In the genomic region with DNA sequence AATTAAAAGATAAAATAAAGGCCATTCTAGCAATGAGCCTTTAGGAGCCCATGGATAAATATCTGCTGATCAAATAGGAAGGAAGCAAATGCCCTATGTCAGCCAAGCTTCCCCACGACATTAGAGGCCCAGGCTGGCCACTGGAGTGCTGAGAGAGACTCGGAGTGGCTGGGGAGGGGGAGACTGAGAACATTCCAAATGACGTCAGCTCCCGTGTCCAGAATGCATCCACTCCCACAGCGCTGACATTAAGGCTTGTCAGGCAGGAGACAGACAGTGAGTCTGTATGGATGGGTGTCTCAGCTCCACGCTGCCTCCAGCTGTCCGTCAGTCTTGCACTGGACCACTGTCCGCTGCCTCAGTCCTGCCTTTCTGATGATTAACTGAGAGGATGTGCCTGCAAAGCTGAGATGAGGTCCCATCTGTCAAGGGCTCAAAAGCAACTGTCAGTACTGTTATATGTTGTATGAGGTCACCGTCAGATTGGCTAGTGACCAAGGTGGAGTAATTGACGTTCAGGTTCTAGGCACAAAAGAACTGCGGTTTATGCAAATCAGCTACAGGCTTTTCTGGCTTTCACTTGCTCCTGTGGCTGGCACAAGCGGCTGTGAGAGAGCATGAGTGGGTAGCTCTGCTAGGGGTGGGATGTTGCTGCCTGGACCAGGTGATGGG, we compare ENCODE assay signal across 17 mouse cellular contexts. TPM values are rescaled to one million over a fixed set of nuclear protein-coding genes. Genes with fewer than 3 reads are reported as not detected.
DNase-seq lines count a peak whose midpoint lies in the region; ATAC-seq and TF ChIP-seq lines count a peak whose summit lies in the region.
"Had no signal": no experiment of that assay in that cellular context is flagged by ENCODE, and none has a peak within 500 bp of the region (broad histone marks: within the 10 kb centered on the region; RNA-seq: fewer than 3 reads in every experiment).

No protein-coding gene starts in this region.

- H3K4me2 ChIP-seq in midbrain, embryonic 13.5 days (replicated peaks) = no peak overlapping the region
- no peak overlapping the region for H3K4me2 ChIP-seq in forebrain, postnatal 0 days (ENCODE audit: low read depth)
- H3K4me2 ChIP-seq: heart, embryonic 15.5 days; limb, embryonic 13.5 days; lung, embryonic 15.5 days had no signal

- TF ChIP-seq POLR2A in kidney, adult 2 months (IDR thresholded peaks at IDR 0.05; ENCODE audit: low read depth, low read length) = no peak

- no peak overlapping the region for H3K4me3 ChIP-seq in midbrain, embryonic 13.5 days (replicated peaks)
- H3K4me3 ChIP-seq in midbrain, embryonic 10.5 days = no peak overlapping the region
- no peak overlapping the region for H3K4me3 ChIP-seq in forebrain, postnatal 0 days (ENCODE audit: low read depth, low read length)
- H3K4me3 ChIP-seq in kidney, adult 2 months (ENCODE audit: insufficient read depth, low read depth, low read length) = no peak overlapping the region
- H3K4me3 ChIP-seq: heart, embryonic 15.5 days; limb, embryonic 13.5 days; lung, embryonic 15.5 days had no signal

- H3K9ac ChIP-seq in midbrain, embryonic 13.5 days (replicated peaks) = no peak overlapping the region
- no peak overlapping the region for H3K9ac ChIP-seq in forebrain, postnatal 0 days
- H3K9ac ChIP-seq: heart, embryonic 15.5 days; limb, embryonic 13.5 days; lung, embryonic 15.5 days had no signal

- no peak for TF ChIP-seq CTCF in forebrain, postnatal 0 days (IDR thresholded peaks at IDR 0.05; ENCODE audit: low read depth)
- TF ChIP-seq CTCF in kidney, adult 2 months (conservative IDR thresholded peaks at IDR 0.05; ENCODE audit: insufficient read depth, insufficient read length, low read depth, low read length) = no peak

- peak; percentile 56 to 64 for DNase-seq in cerebellum, postnatal 10 days
- DNase-seq in cerebellum, postnatal 36 days = no peak
- no peak for DNase-seq in midbrain, embryonic 10.5 days (ENCODE audit: low spot score)
- peak; percentile 28 for DNase-seq in forebrain, postnatal 0 days
- DNase-seq in splenic B cell, adult 2 months (ENCODE audit: low read depth, low spot score) = peak; percentile 66
- DNase-seq in kidney, adult 2 months = no peak
- no peak for DNase-seq in left cerebral cortex, adult 9 months (ENCODE audit: low spot score in 2 of 2)
- DNase-seq: cerebellum, adult 2 months; gastrocnemius, postnatal 14 days; kidney, adult 11 months; kidney, postnatal 4 days had no signal

- no peaks in the 10 kb centered on the region for H3K36me3 ChIP-seq in midbrain, embryonic 13.5 days
- H3K36me3 ChIP-seq in midbrain, embryonic 10.5 days = no peaks in the 10 kb centered on the region
- H3K36me3 ChIP-seq in forebrain, postnatal 0 days (ENCODE audit: insufficient read depth) = no peaks in the 10 kb centered on the region
- H3K36me3 ChIP-seq in splenic B cell, adult 2 months (ENCODE audit: control insufficient read depth, insufficient read depth, low read length, poor library complexity, severe bottlenecking) = no peaks in the 10 kb centered on the region
- no peaks in the 10 kb centered on the region for H3K36me3 ChIP-seq in kidney, adult 2 months (ENCODE audit: control insufficient read depth, insufficient read depth, low read length)
- H3K36me3 ChIP-seq: G1E; heart, embryonic 15.5 days; limb, embryonic 13.5 days; lung, embryonic 15.5 days had no signal

- 40% methylated on average over 12 of the region's 12 CpGs for WGBS in midbrain, embryonic 13.5 days
- 67% methylated on average over 12 of the region's 12 CpGs for WGBS in midbrain, embryonic 10.5 days
- WGBS in forebrain, postnatal 0 days = 24% methylated on average over 12 of the region's 12 CpGs
- WGBS in kidney, adult 2 months = 54% methylated on average over 12 of the region's 12 CpGs

- no peaks in the 10 kb centered on the region for H3K9me3 ChIP-seq in midbrain, embryonic 13.5 days
- no peaks in the 10 kb centered on the region for H3K9me3 ChIP-seq in midbrain, embryonic 10.5 days (replicated peaks)
- H3K9me3 ChIP-seq in forebrain, postnatal 0 days (ENCODE audit: low read length) = no peaks in the 10 kb centered on the region
- H3K9me3 ChIP-seq: G1E; heart, embryonic 15.5 days; limb, embryonic 13.5 days; lung, embryonic 15.5 days had no signal

- 0 out of 2 replicates have a peak, but pooled peaks cover under 1% of the 10 kb centered on the region for H3K27me3 ChIP-seq in midbrain, embryonic 13.5 days
- peaks cover 31% of the 10 kb centered on the region for H3K27me3 ChIP-seq in midbrain, embryonic 10.5 days (ENCODE audit: low read depth, poor library complexity, severe bottlenecking)
- H3K27me3 ChIP-seq in forebrain, postnatal 0 days (ENCODE audit: insufficient read depth, low read length) = no peaks in the 10 kb centered on the region
- H3K27me3 ChIP-seq in splenic B cell, adult 2 months (ENCODE audit: control insufficient read depth, insufficient read depth, low read length, poor library complexity, severe bottlenecking) = no peaks in the 10 kb centered on the region
- H3K27me3 ChIP-seq in kidney, adult 2 months (replicated peaks; ENCODE audit: control insufficient read depth, insufficient read depth, low read length) = no peaks in the 10 kb centered on the region
- H3K27me3 ChIP-seq: lung, embryonic 15.5 days had no signal

- H3K27ac ChIP-seq in midbrain, embryonic 13.5 days = no peak overlapping the region
- H3K27ac ChIP-seq in midbrain, embryonic 10.5 days (replicated peaks) = no peak overlapping the region
- no peak overlapping the region for H3K27ac ChIP-seq in forebrain, postnatal 0 days (ENCODE audit: low read depth, low read length)
- H3K27ac ChIP-seq in kidney, adult 2 months (ENCODE audit: insufficient read depth, low read depth, low read length) = no peak overlapping the region
- H3K27ac ChIP-seq: heart, embryonic 15.5 days; limb, embryonic 13.5 days; lung, embryonic 15.5 days; stomach, postnatal 0 days had no signal

- H3K4me1 ChIP-seq in midbrain, embryonic 13.5 days (replicated peaks) = peaks cover 18% of the 10 kb centered on the region
- peaks cover 23% of the 10 kb centered on the region for H3K4me1 ChIP-seq in midbrain, embryonic 10.5 days
- H3K4me1 ChIP-seq in forebrain, postnatal 0 days (ENCODE audit: insufficient read depth) = 0 out of 2 replicates have a peak, but pooled peaks cover 3% of the 10 kb centered on the region
- no peaks in the 10 kb centered on the region for H3K4me1 ChIP-seq in kidney, adult 2 months (ENCODE audit: control insufficient read depth, insufficient read depth, low read length)

- peak; percentile 21; the same call in 1 of the 2 replicates for ATAC-seq in midbrain, embryonic 13.5 days
- ATAC-seq in forebrain, postnatal 0 days = 0 out of 2 replicates have a peak, but pooled peaks have one; percentile 25

RNA-seq across cellular contexts. Expression of a gene that starts 51.9 kb away (rescaled TPM):
- 12.6 and 16.2 TPM in 2 replicates for polyA plus RNA-seq in midbrain, embryonic 13.5 days (2015; fragmentation: Nextera tagmentation; extraction: Ambion mirVana)
- polyA plus RNA-seq in midbrain, embryonic 10.5 days (2016; fragmentation: Nextera tagmentation; extraction: Ambion mirVana) = 5.1 and 5.9 TPM in 2 replicates
- 9.7 and 12.7 TPM in 2 replicates for total RNA-seq in forebrain, postnatal 0 days (2014; rRNA removed)
- 19.3 and 20.7 TPM in 2 replicates for polyA plus RNA-seq in forebrain, postnatal 0 days (2015; fragmentation: Nextera tagmentation; extraction: Ambion mirVana)
- polyA plus RNA-seq in kidney, adult 2 months (2012; rRNA removed) = 200 and 223 TPM in 2 replicates

Comparison
In these comparisons a context has a peak if more than half of its experiments do, and no peak if none do; other contexts are left out.
1. DNase-seq: peak in cerebellum, postnatal 10 days (2 of 2), forebrain, postnatal 0 days (single experiment) and splenic B cell, adult 2 months (single experiment); none in cerebellum, postnatal 36 days (0 of 2), midbrain, embryonic 10.5 days (single experiment), kidney, adult 2 months (single experiment) and left cerebral cortex, adult 9 months (0 of 2).